Mouse (Mus musculus): ENCODE results near the gene Nova1.

Gene Nova1

GRCm38 (mm10) chr12:46818856-46819347 lies at the start of gene Nova1:
Nova1 (minus strand) TSS chr12:46818929.
- DNase-seq (ENCODE audit: low spot score) = peak; percentile 51

GRCm38 (mm10) chr12:46819348-46820022 lies 756 bp upstream of the Nova1 start:
- peak; percentile 93 for DNase-seq (ENCODE audit: low spot score)

GRCm38 (mm10) chr12:46818021-46818855 lies 491 bp downstream of the Nova1 start:
- DNase-seq (ENCODE audit: low spot score) = peak; percentile 25

GRCm38 (mm10) chr12:46817211-46817803 lies 1.4 kb downstream of the Nova1 start:
- DNase-seq (ENCODE audit: low spot score) = no peak

- no peak for DNase-seq (ENCODE audit: low spot score)
These were observed 2.4 kb downstream of the Nova1 start for GRCm38 (mm10) chr12:46816291-46816690.

GRCm38 (mm10) chr12:46815697-46816096 lies 3.0 kb downstream of the Nova1 start:
- no peak for DNase-seq (ENCODE audit: low spot score)

- no peak for DNase-seq (ENCODE audit: low spot score)
These were observed 3.9 kb downstream of the Nova1 start for GRCm38 (mm10) chr12:46814820-46815219.

- DNase-seq (ENCODE audit: low spot score) = no peak
These were observed 17.4 kb downstream of the Nova1 start for GRCm38 (mm10) chr12:46801311-46801710.

- no peak for DNase-seq (ENCODE audit: low spot score)
These were observed 36.1 kb downstream of the Nova1 start for GRCm38 (mm10) chr12:46782301-46783280.

GRCm38 (mm10) chr12:46781481-46781880 lies 37.2 kb downstream of the Nova1 start:
- no peak for DNase-seq (ENCODE audit: low spot score)

- no peak for DNase-seq (ENCODE audit: low spot score)
These were observed 37.7 kb downstream of the Nova1 start for GRCm38 (mm10) chr12:46780983-46781382.

- no peak for DNase-seq (ENCODE audit: low spot score)
These were observed 59.3 kb downstream of the Nova1 start for GRCm38 (mm10) chr12:46759450-46759849.

GRCm38 (mm10) chr12:46754325-46754848 lies 64.3 kb downstream of the Nova1 start:
- DNase-seq (ENCODE audit: low spot score) = no peak

- no peak for DNase-seq (ENCODE audit: low spot score)
These were observed 65.6 kb downstream of the Nova1 start for GRCm38 (mm10) chr12:46753096-46753495.

- DNase-seq (ENCODE audit: low spot score) = no peak
These were observed 85.5 kb downstream of the Nova1 start for GRCm38 (mm10) chr12:46733261-46733660.

- no peak for DNase-seq (ENCODE audit: low spot score)
These were observed 86.8 kb downstream of the Nova1 start for GRCm38 (mm10) chr12:46731943-46732342.

- no peak for DNase-seq (ENCODE audit: low spot score)
These were observed 96.8 kb downstream of the Nova1 start for GRCm38 (mm10) chr12:46721914-46722313.

GRCm38 (mm10) chr12:46719076-46719475 lies 99.7 kb downstream of the Nova1 start:
- no peak for DNase-seq (ENCODE audit: low spot score)

GRCm38 (mm10) chr12:46710094-46710493 lies 108.6 kb downstream of the Nova1 start:
- DNase-seq (ENCODE audit: low spot score) = no peak

- no peak for DNase-seq (ENCODE audit: low spot score)
These were observed 109.3 kb downstream of the Nova1 start for GRCm38 (mm10) chr12:46709475-46709874.

- DNase-seq (ENCODE audit: low spot score) = no peak
These were observed 118.5 kb downstream of the Nova1 start for GRCm38 (mm10) chr12:46700202-46700601.
